Mouse (Mus musculus): ENCODE data around the gene Ercc8. TPM values are rescaled to one million over a fixed set of nuclear protein-coding genes. Genes with fewer than 3 reads are reported as not detected.

Gene Ercc8
- polyA plus RNA-seq, 1 experiment from 2014 or later: 19.6 TPM

DNA sequence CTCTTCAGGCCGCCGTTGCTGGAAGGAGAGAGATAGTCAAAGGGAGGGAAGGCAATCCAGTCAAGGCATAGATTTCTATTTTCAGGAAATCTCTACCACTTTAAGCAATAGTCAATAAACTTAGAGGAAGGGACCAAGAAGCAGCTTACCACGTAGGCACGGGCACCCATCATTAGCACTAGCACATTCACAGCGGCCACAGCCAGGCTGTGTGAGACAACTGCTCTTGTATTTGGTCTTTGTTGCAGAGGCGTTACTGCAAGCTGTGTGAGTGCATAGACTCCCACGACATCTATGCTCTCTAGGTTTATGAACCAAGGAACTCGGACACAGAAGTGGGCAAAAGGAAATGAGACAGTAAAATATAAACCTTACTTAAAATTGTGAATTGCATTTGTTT, 14.4 kb upstream of the Ercc8 start:
- Histone ChIP-seq H3K9me3 (ENCODE audit: control insufficient read depth, low read length) (no peaks in the 10 kb centered on the region), H3K4me2 (no peak overlapping the region), H3K9ac (ENCODE audit: low read depth, low read length) (no peak overlapping the region), H3K4me3 (ENCODE audit: low read depth, low read length) (no peak overlapping the region), H3K27me3 (replicated peaks; ENCODE audit: control insufficient read depth, insufficient read depth, low read length) (no peaks in the 10 kb centered on the region), H3K27ac (ENCODE audit: low read depth, low read length) (no peak overlapping the region), H3K4me1 (replicated peaks; ENCODE audit: control insufficient read depth, insufficient read depth, low read length) (no peaks in the 10 kb centered on the region), H3K36me3 (ENCODE audit: control insufficient read depth, insufficient read depth, low read length) (no peaks in the 10 kb centered on the region)
- DNase-seq (ENCODE audit: low spot score): no peak
- no peak for ATAC-seq (replicated peaks; ENCODE audit: low FRiP score)
- WGBS: 90% methylated on average over 8 of the region's 8 CpGs

- ATAC-seq (replicated peaks; ENCODE audit: low FRiP score): no peak
- Histone ChIP-seq H3K9ac (ENCODE audit: low read depth, low read length) (no peak overlapping the region), H3K27me3 (replicated peaks; ENCODE audit: control insufficient read depth, insufficient read depth, low read length) (no peaks in the 10 kb centered on the region), H3K4me1 (replicated peaks; ENCODE audit: control insufficient read depth, insufficient read depth, low read length) (no peaks in the 10 kb centered on the region), H3K9me3 (ENCODE audit: control insufficient read depth, low read length) (no peaks in the 10 kb centered on the region), H3K4me2 (no peak overlapping the region), H3K27ac (ENCODE audit: low read depth, low read length) (no peak overlapping the region), H3K36me3 (ENCODE audit: control insufficient read depth, insufficient read depth, low read length) (no peaks in the 10 kb centered on the region), H3K4me3 (ENCODE audit: low read depth, low read length) (no peak overlapping the region)
- DNase-seq (ENCODE audit: low spot score): no peak
These were observed 6.7 kb upstream of the Ercc8 start for GRCm38 (mm10) chr13:108151782-108152181.

DNA sequence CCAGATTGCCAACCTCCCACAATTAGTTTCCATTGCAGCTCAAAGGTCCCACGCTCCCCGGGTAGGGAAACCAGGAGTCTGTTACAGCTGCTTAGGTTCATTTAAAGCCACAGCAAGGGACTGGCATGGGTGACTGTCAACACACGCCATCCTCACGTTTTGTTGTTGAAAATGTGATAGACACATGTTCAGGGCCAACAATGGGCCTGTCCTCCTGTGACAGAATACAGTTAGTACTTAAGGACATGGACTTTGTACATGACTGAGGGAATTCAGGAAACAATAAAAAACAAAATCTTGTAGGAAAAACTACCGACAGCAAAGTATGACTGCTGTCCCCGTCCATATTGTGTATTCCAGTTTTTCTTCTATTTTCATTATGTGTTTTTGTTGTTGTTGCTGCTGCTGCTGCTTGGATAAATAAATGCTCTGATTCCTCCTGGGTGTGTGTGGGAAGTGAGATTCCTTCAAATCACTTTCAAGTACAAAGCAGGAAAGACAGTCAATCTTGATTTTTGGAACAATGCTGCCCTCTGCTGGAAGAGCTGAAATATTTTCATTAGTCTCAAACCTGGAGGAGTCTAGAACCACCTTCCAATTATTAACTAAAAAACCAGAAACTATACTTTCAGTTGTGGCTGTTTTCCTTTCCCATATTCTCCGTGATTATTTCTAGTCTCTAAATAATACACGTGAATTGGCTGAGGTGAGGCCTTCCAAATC, 5.7 kb upstream of the Ercc8 start:
- 68% methylated on average over 8 of the region's 8 CpGs for WGBS
- H3K36me3 ChIP-seq (ENCODE audit: control insufficient read depth, insufficient read depth, low read length): no peaks in the 10 kb centered on the region
- H3K4me2 ChIP-seq: no peak overlapping the region
- H3K9ac ChIP-seq (ENCODE audit: low read depth, low read length): no peak overlapping the region
- ATAC-seq (replicated peaks; ENCODE audit: low FRiP score): 0 out of 2 replicates have a peak, but pooled peaks have one; percentile 22
- H3K4me1 ChIP-seq (replicated peaks; ENCODE audit: control insufficient read depth, insufficient read depth, low read length): peaks cover 4% of the 10 kb centered on the region; the same call in 1 of the 2 replicates
- no peaks in the 10 kb centered on the region for H3K9me3 ChIP-seq (ENCODE audit: control insufficient read depth, low read length)
- H3K4me3 ChIP-seq (ENCODE audit: low read depth, low read length): no peak overlapping the region
- no peak overlapping the region for H3K27ac ChIP-seq (ENCODE audit: low read depth, low read length)
- no peaks in the 10 kb centered on the region for H3K27me3 ChIP-seq (replicated peaks; ENCODE audit: control insufficient read depth, insufficient read depth, low read length)
- no peak for DNase-seq (ENCODE audit: low spot score)

DNA sequence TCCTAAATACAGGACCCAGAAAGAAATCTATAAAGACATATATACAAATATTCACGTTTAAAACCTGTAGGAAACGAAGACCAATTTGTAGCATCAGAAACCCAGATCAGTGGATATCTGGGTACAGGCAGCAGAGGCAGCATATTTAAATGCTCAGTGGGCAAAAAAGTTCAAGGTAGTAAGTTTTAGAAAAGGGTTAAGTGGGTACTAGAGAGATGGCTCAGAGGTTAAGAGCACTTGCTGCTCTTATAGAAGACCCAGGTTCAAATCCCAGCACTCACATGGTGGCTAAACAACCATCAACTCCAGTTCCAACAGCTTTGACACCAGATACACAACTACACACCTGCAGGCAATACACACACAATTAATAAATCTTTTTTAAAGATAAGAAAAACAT, 1.4 kb upstream of the Ercc8 start:
- H3K36me3 ChIP-seq (ENCODE audit: control insufficient read depth, insufficient read depth, low read length): peaks cover 2% of the 10 kb centered on the region; the same call in 1 of the 2 replicates
- H3K4me1 ChIP-seq (replicated peaks; ENCODE audit: control insufficient read depth, insufficient read depth, low read length): peaks cover 9% of the 10 kb centered on the region
- H3K9ac ChIP-seq (ENCODE audit: low read depth, low read length): no peak overlapping the region
- DNase-seq (ENCODE audit: low spot score) (no peak), ATAC-seq (replicated peaks; ENCODE audit: low FRiP score) (no peak)
- 75% methylated on average over 2 of the region's 2 CpGs for WGBS
- H3K9me3 ChIP-seq (ENCODE audit: control insufficient read depth, low read length): no peaks in the 10 kb centered on the region
- no peaks in the 10 kb centered on the region for H3K27me3 ChIP-seq (replicated peaks; ENCODE audit: control insufficient read depth, insufficient read depth, low read length)
- peak overlapping the region; percentile 74; the same call in 1 of the 2 replicates for H3K4me2 ChIP-seq
- H3K27ac ChIP-seq (ENCODE audit: low read depth, low read length): no peak overlapping the region
- H3K4me3 ChIP-seq (ENCODE audit: low read depth, low read length): no peak overlapping the region

DNA sequence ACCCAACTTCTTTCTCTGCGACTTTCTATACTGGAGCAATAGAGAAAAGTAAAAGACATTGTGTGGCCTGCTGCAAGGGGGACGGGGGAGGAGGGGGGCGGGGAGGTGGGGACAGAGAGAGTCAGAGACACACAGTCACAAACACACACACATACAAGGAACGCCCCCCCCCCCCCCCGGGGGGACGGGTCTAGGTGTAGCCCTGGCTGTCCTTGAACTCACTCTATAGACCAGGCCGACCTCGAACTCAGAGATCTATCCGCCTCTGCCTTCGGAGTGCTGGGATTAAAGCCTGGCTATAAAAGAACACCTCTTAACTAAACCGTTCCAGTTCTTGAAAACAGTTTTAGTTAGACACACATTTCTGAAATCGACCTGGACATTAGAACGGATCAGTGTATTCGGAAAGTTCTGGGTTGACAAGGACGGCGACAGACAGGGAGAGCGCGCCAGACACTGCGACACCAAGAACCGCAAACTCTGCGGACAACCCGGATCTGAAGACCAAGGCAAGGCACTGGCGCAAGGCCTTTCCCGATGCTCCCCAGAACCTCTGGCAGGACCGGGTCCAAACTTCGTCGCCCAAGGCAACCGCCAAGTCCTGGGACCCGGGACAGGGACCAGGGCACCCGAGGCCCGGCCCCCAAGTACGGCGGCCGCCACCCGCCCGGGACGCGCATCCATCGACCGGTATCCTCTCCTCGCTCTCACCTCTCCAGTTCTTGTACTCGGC, 633 bp upstream of the Ercc8 start:
- DNase-seq (ENCODE audit: low spot score) (peak; percentile 39), ATAC-seq (replicated peaks; ENCODE audit: low FRiP score) (peak; percentile 75)
- Histone ChIP-seq H3K4me1 (replicated peaks; ENCODE audit: control insufficient read depth, insufficient read depth, low read length) (peaks cover 9% of the 10 kb centered on the region), H3K36me3 (ENCODE audit: control insufficient read depth, insufficient read depth, low read length) (peaks cover 2% of the 10 kb centered on the region; the same call in 1 of the 2 replicates), H3K27me3 (replicated peaks; ENCODE audit: control insufficient read depth, insufficient read depth, low read length) (no peaks in the 10 kb centered on the region), H3K9ac (ENCODE audit: low read depth, low read length) (peak overlapping the region; percentile 71), H3K4me2 (peak overlapping the region; percentile 74), H3K4me3 (ENCODE audit: low read depth, low read length) (peak overlapping the region; percentile 84), H3K9me3 (ENCODE audit: control insufficient read depth, low read length) (no peaks in the 10 kb centered on the region), H3K27ac (ENCODE audit: low read depth, low read length) (no peak overlapping the region)
- WGBS: 5% methylated on average over 42 of the region's 42 CpGs

DNA sequence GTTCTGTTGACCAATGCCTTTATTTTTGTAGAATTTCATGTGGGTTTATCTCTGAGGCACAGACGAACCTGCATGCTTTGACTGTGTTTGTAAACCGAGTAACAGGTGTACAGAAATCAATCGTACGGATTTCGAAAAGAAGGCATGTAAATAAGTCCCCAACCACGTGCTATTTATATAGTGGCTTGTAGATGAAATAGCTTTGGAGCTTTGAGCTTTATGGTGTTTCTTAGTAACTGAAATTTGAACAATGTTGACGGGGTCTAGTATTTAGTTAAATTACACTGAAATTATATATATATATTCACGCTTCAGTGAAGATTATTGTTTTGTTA, 677 bp downstream of the Ercc8 start:
- H3K27me3 ChIP-seq (replicated peaks; ENCODE audit: control insufficient read depth, insufficient read depth, low read length): no peaks in the 10 kb centered on the region
- no peaks in the 10 kb centered on the region for H3K9me3 ChIP-seq (ENCODE audit: control insufficient read depth, low read length)
- ATAC-seq (replicated peaks; ENCODE audit: low FRiP score): no peak
- peaks cover 2% of the 10 kb centered on the region; the same call in 1 of the 2 replicates for H3K36me3 ChIP-seq (ENCODE audit: control insufficient read depth, insufficient read depth, low read length)
- peaks cover 9% of the 10 kb centered on the region for H3K4me1 ChIP-seq (replicated peaks; ENCODE audit: control insufficient read depth, insufficient read depth, low read length)
- no peak for DNase-seq (ENCODE audit: low spot score)
- peak overlapping the region; percentile 84 for H3K4me3 ChIP-seq (ENCODE audit: low read depth, low read length)
- H3K9ac ChIP-seq (ENCODE audit: low read depth, low read length): peak overlapping the region; percentile 68
- H3K27ac ChIP-seq (ENCODE audit: low read depth, low read length): no peak overlapping the region
- WGBS: 4% methylated on average over 8 of the region's 8 CpGs
- peak overlapping the region; percentile 85 for H3K4me2 ChIP-seq

DNA sequence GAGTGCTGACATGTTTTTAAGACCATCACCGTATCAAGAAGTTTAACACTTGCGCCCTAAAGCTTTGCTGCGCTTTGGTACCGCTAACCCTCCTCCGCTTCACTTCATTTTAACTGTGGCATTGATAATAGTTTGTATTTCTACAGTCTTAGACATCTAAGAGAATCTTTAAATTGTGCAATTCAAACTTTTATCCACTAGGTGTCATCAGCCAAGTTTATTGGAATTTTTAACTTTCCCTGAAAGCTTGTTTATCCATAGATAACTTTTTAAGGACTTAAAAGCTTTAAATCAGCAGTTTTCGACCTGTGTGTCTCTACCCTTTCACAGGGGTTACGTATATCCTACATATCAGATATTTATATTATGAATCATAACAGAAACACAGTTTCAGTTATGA, 1.4 kb downstream of the Ercc8 start:
- peak overlapping the region; percentile 38 for H3K4me3 ChIP-seq (ENCODE audit: low read depth, low read length)
- ATAC-seq (replicated peaks; ENCODE audit: low FRiP score): no peak
- H3K36me3 ChIP-seq (ENCODE audit: control insufficient read depth, insufficient read depth, low read length): peaks cover 2% of the 10 kb centered on the region; the same call in 1 of the 2 replicates
- no peak for DNase-seq (ENCODE audit: low spot score)
- H3K9ac ChIP-seq (ENCODE audit: low read depth, low read length): 0 out of 2 replicates have a peak overlapping the region, but pooled peaks have one; percentile 3
- 62% methylated on average over 7 of the region's 7 CpGs for WGBS
- H3K4me1 ChIP-seq (replicated peaks; ENCODE audit: control insufficient read depth, insufficient read depth, low read length): peaks cover 9% of the 10 kb centered on the region
- peak overlapping the region; percentile 85 for H3K4me2 ChIP-seq
- H3K27me3 ChIP-seq (replicated peaks; ENCODE audit: control insufficient read depth, insufficient read depth, low read length): no peaks in the 10 kb centered on the region
- no peaks in the 10 kb centered on the region for H3K9me3 ChIP-seq (ENCODE audit: control insufficient read depth, low read length)
- no peak overlapping the region for H3K27ac ChIP-seq (ENCODE audit: low read depth, low read length)

DNA sequence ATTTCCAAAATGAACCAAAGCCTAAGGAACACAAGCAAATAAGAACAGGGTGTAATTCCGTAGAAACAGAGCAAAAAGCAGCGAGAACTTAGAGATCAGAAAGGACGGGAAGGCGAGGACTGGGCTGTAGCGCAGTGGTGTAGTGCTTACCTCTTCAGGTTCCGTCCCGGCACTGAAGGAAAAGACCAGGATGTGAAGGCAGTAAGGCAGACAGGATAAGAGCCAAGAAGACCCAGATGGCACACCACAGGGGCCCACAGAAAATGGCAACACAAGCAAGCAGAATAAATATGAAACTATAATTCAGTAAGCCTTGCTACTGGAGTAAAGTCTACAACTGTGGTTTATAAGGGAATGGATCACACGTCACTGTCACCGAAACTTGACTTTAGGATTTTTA, 5.4 kb downstream of the Ercc8 start:
- Histone ChIP-seq H3K9ac (ENCODE audit: low read depth, low read length) (no peak overlapping the region), H3K27me3 (replicated peaks; ENCODE audit: control insufficient read depth, insufficient read depth, low read length) (no peaks in the 10 kb centered on the region), H3K27ac (ENCODE audit: low read depth, low read length) (no peak overlapping the region), H3K36me3 (ENCODE audit: control insufficient read depth, insufficient read depth, low read length) (peaks cover 2% of the 10 kb centered on the region; the same call in 1 of the 2 replicates), H3K9me3 (ENCODE audit: control insufficient read depth, low read length) (no peaks in the 10 kb centered on the region), H3K4me3 (ENCODE audit: low read depth, low read length) (no peak overlapping the region), H3K4me2 (no peak overlapping the region), H3K4me1 (replicated peaks; ENCODE audit: control insufficient read depth, insufficient read depth, low read length) (peaks cover 3% of the 10 kb centered on the region)
- 96% methylated on average over 9 of the region's 9 CpGs for WGBS
- no peak for DNase-seq (ENCODE audit: low spot score)
- no peak for ATAC-seq (replicated peaks; ENCODE audit: low FRiP score)
